Mouse (Mus musculus): ENCODE results near the gene A930033H14Rik. TPM values are rescaled to one million over a fixed set of nuclear protein-coding genes. Genes with fewer than 3 reads are reported as not detected.

The A930033H14Rik gene
- polyA plus RNA-seq, 1 experiment from 2014 or later: 1.4 TPM

- WGBS: 88% methylated on average over 5 of the region's 5 CpGs
- ATAC-seq (ENCODE audit: low FRiP score): no peak
- Histone ChIP-seq H3K4me1 (peaks cover 22% of the 10 kb centered on the region), H3K9ac (replicated peaks) (no peak overlapping the region), H3K36me3 (no peaks in the 10 kb centered on the region), H3K27ac (replicated peaks) (no peak overlapping the region), H3K27me3 (replicated peaks) (no peaks in the 10 kb centered on the region), H3K4me3 (replicated peaks) (no peak overlapping the region), H3K4me2 (no peak overlapping the region), H3K9me3 (replicated peaks) (no peaks in the 10 kb centered on the region)
Measured at GRCm38 (mm10) chr10:69210659-69211058, 2.2 kb downstream of the A930033H14Rik start.

DNA sequence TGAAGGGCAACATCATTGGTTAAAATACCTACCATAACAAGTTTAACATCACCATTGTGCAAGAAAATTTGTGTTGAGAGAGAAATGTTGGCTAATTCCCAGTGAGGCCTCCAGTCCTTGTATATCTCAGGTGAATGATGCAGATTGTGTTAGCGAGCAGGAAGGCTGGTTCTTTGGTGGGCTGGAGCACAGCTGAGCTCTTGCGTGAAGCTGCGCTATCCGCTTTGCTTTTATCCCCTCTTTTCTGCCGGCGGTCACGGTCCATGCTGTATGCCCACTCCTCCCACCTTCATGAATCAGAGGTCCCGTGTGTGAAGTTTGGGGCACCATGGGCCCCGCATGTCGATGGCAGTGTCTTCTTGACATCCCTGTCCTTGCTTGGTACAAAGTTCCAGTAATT lies 2.9 kb downstream of the A930033H14Rik start:
- Histone ChIP-seq H3K4me1 (peaks cover 22% of the 10 kb centered on the region), H3K27ac (replicated peaks) (no peak overlapping the region), H3K36me3 (no peaks in the 10 kb centered on the region), H3K4me2 (no peak overlapping the region), H3K9me3 (replicated peaks) (no peaks in the 10 kb centered on the region), H3K4me3 (replicated peaks) (no peak overlapping the region), H3K9ac (replicated peaks) (no peak overlapping the region), H3K27me3 (replicated peaks) (no peaks in the 10 kb centered on the region)
- ATAC-seq (ENCODE audit: low FRiP score): no peak
- 90% methylated on average over 10 of the region's 10 CpGs for WGBS

GRCm38 (mm10) chr10:69208705-69209104 lies 4.2 kb downstream of the A930033H14Rik start:
- no peak overlapping the region for H3K4me2 ChIP-seq
- H3K36me3 ChIP-seq: no peaks in the 10 kb centered on the region
- no peaks in the 10 kb centered on the region for H3K27me3 ChIP-seq (replicated peaks)
- WGBS: 97% methylated on average over 3 of the region's 3 CpGs
- no peak for ATAC-seq (ENCODE audit: low FRiP score)
- H3K9ac ChIP-seq (replicated peaks): no peak overlapping the region
- H3K4me3 ChIP-seq (replicated peaks): no peak overlapping the region
- no peaks in the 10 kb centered on the region for H3K9me3 ChIP-seq (replicated peaks)
- no peak overlapping the region for H3K27ac ChIP-seq (replicated peaks)
- peaks cover 13% of the 10 kb centered on the region for H3K4me1 ChIP-seq

GRCm38 (mm10) chr10:69207981-69208630 lies 4.8 kb downstream of the A930033H14Rik start:
- ATAC-seq (ENCODE audit: low FRiP score): no peak
- WGBS: 83% methylated on average over 15 of the region's 15 CpGs
- H3K4me2 ChIP-seq: no peak overlapping the region
- no peaks in the 10 kb centered on the region for H3K9me3 ChIP-seq (replicated peaks)
- peaks cover 12% of the 10 kb centered on the region for H3K4me1 ChIP-seq
- no peak overlapping the region for H3K27ac ChIP-seq (replicated peaks)
- no peaks in the 10 kb centered on the region for H3K36me3 ChIP-seq
- no peaks in the 10 kb centered on the region for H3K27me3 ChIP-seq (replicated peaks)
- H3K4me3 ChIP-seq (replicated peaks): no peak overlapping the region
- no peak overlapping the region for H3K9ac ChIP-seq (replicated peaks)

DNA sequence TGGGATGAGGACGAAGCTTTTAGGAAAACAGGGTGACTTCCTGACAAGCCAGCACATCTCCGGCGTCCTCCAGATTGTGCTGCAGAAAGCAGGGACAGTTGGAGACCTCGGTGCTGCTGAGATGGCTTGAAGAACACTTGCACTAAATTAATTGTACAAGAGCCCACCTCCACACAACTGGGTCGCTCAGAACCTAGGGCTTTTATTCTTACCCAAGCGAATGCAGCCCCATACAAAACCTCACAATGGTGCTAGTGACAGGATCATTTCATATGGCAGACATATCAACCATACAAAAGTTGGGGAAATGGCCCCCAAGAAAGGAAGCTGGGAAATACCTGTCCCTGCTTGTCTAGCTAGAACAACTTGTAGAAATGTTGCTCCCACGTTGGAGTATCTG lies 5.4 kb downstream of the A930033H14Rik start:
- H3K27ac ChIP-seq (replicated peaks): no peak overlapping the region
- H3K36me3 ChIP-seq: no peaks in the 10 kb centered on the region
- no peaks in the 10 kb centered on the region for H3K9me3 ChIP-seq (replicated peaks)
- H3K4me1 ChIP-seq: peaks cover 12% of the 10 kb centered on the region
- H3K9ac ChIP-seq (replicated peaks): no peak overlapping the region
- no peak overlapping the region for H3K4me3 ChIP-seq (replicated peaks)
- WGBS: 86% methylated on average over 7 of the region's 7 CpGs
- H3K4me2 ChIP-seq: no peak overlapping the region
- H3K27me3 ChIP-seq (replicated peaks): no peaks in the 10 kb centered on the region
- ATAC-seq (ENCODE audit: low FRiP score): no peak

DNA sequence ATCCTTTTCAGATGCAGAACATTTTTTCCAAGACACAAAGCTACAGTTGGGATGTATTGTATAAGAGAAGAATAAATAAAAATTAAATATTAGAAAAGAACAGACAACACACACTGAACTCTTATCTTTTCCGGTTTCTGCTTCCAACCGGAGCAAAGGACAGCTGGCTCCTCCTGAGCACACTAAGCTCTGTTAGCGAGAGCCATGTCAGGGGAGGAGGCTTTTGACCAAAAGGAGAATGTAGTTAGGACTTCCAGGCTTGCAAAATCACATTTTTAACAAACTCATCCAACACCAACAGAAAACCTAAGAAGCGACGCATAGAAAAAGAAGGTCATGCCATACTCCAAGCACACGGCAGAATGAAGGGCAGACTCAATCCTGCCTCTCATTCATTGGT lies 6.8 kb downstream of the A930033H14Rik start:
- Histone ChIP-seq H3K9ac (replicated peaks) (no peak overlapping the region), H3K4me1 (0 out of 2 replicates have a peak, but pooled peaks cover under 1% of the 10 kb centered on the region), H3K27me3 (replicated peaks) (no peaks in the 10 kb centered on the region), H3K27ac (replicated peaks) (no peak overlapping the region), H3K4me2 (no peak overlapping the region), H3K9me3 (replicated peaks) (no peaks in the 10 kb centered on the region), H3K36me3 (no peaks in the 10 kb centered on the region), H3K4me3 (replicated peaks) (no peak overlapping the region)
- ATAC-seq (ENCODE audit: low FRiP score): no peak
- 92% methylated on average over 6 of the region's 6 CpGs for WGBS

DNA sequence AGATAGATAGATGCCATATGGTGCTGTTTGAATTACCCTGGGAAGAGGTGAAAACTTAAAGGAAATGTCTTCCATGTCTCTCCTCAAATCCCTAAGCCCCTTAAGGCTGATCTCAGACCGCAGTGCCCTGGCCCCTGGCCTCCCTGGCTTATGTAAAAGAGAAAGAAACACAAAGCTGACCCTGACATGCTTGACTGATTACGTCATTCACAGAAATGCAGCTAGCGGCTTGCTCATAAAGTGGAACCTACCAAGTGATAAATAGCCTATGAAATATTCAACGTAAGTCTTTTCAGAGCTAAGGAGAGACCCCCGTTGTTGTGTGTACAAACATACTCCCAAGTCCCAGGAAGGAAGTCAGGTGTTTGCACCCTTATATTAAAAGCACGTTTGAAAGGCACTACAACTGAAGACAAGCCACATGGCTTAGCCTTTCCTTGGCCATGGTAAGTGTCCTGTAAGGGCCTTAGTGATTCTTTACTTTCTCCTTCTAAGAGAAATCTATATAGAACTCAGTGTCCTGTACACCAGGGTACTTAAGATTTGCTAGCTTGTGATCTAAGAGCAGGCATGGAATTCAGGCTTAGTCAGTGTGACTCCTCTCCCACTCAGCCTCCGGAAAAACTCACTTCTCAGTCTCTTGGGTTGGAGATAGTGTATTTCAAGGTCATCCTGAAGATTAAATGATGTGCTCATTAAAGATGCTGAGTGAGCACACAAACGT lies 8.1 kb downstream of the A930033H14Rik start:
- no peak overlapping the region for H3K4me3 ChIP-seq (replicated peaks)
- H3K4me1 ChIP-seq: no peaks in the 10 kb centered on the region
- no peak overlapping the region for H3K27ac ChIP-seq (replicated peaks)
- H3K9ac ChIP-seq (replicated peaks): no peak overlapping the region
- no peak for ATAC-seq (ENCODE audit: low FRiP score)
- no peaks in the 10 kb centered on the region for H3K36me3 ChIP-seq
- 46% methylated on average over 8 of the region's 8 CpGs for WGBS
- H3K27me3 ChIP-seq (replicated peaks): no peaks in the 10 kb centered on the region
- no peaks in the 10 kb centered on the region for H3K9me3 ChIP-seq (replicated peaks)
- no peak overlapping the region for H3K4me2 ChIP-seq

- no peak for ATAC-seq (ENCODE audit: low FRiP score)
- Histone ChIP-seq H3K27me3 (replicated peaks) (no peaks in the 10 kb centered on the region), H3K36me3 (no peaks in the 10 kb centered on the region), H3K9me3 (replicated peaks) (no peaks in the 10 kb centered on the region), H3K9ac (replicated peaks) (no peak overlapping the region), H3K4me3 (replicated peaks) (no peak overlapping the region), H3K4me1 (no peaks in the 10 kb centered on the region), H3K4me2 (no peak overlapping the region), H3K27ac (replicated peaks) (no peak overlapping the region)
- WGBS: 93% methylated on average over 10 of the region's 10 CpGs
Measured at GRCm38 (mm10) chr10:69193721-69194120, 19.2 kb downstream of the A930033H14Rik start.

GRCm38 (mm10) chr10:69192266-69192665 lies 20.6 kb downstream of the A930033H14Rik start:
- H3K4me1 ChIP-seq: no peaks in the 10 kb centered on the region
- no peak overlapping the region for H3K4me2 ChIP-seq
- no peak overlapping the region for H3K27ac ChIP-seq (replicated peaks)
- no peak overlapping the region for H3K9ac ChIP-seq (replicated peaks)
- H3K27me3 ChIP-seq (replicated peaks): no peaks in the 10 kb centered on the region
- no peak for ATAC-seq (ENCODE audit: low FRiP score)
- no peaks in the 10 kb centered on the region for H3K9me3 ChIP-seq (replicated peaks)
- H3K36me3 ChIP-seq: no peaks in the 10 kb centered on the region
- 88% methylated on average over 5 of the region's 5 CpGs for WGBS
- H3K4me3 ChIP-seq (replicated peaks): no peak overlapping the region

DNA sequence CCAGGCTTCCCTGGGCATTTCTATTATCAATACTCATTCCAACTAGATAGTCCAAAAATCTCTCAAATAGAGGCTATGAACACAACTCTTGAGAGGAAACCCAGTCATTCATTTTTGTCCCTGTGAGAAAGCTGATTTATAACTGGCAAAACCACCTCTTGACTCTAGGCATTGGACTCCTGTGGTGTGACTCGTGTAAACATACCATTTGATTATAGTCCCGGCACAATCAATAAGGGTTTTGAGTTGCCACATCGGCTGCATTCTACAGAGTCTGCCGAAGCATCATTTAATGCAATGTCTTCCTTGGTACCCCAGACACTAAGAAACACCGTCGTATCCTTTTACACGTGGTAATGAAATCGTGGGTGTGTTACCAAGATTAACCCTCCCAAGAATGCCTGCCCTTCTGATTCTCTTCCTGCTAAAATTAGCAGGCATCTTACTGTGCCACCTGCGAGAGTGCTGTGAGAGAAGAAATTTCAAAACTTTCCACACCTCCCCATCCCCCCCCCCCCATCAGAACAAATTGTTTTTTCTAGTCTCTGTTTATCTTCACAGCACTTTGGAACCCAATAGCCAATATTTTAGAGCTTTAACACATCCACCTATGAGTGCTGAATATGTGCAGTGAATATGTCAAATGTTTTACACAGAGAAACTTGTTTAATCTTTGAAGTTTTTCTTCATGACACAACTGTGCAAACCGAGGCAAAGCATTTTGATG lies 22.3 kb downstream of the A930033H14Rik start:
- no peak for ATAC-seq (ENCODE audit: low FRiP score)
- WGBS: 86% methylated on average over 10 of the region's 10 CpGs
- H3K4me3 ChIP-seq (replicated peaks): no peak overlapping the region
- H3K27ac ChIP-seq (replicated peaks): no peak overlapping the region
- H3K4me1 ChIP-seq: no peaks in the 10 kb centered on the region
- no peak overlapping the region for H3K4me2 ChIP-seq
- H3K9me3 ChIP-seq (replicated peaks): no peaks in the 10 kb centered on the region
- H3K36me3 ChIP-seq: no peaks in the 10 kb centered on the region
- H3K27me3 ChIP-seq (replicated peaks): no peaks in the 10 kb centered on the region
- H3K9ac ChIP-seq (replicated peaks): no peak overlapping the region

DNA sequence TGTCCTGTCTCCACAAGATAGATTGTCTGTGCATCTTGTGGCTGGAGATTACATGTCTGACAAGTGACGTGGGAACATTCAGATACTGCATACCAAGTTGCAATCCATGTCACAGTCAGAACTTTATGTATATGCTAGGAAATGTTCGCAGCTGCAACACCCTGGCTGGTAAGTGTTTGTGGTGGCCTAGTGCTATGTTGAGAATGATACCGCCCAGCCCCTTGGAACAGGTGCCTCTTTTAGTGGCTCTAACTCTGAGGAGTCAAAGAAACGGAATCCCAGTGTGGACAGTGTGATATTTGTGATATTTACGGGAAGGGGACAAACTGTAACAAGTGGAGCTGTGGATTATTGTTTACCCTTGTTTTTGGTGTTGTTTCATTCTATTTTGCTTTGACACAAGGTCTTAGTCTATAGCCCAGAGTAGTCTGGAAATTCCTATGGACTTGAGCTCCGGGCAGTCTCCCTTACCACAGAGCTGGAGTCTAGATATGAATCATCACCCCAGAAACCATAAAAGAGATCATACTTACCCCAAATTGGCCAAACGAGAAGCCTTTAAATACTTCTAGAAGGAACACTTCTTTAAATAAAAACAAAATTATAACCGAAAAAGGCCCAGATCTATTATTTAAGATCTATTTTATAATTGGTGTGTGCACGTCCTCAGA lies 25.0 kb downstream of the A930033H14Rik start:
- no peaks in the 10 kb centered on the region for H3K36me3 ChIP-seq
- H3K4me1 ChIP-seq: no peaks in the 10 kb centered on the region
- no peak overlapping the region for H3K4me2 ChIP-seq
- H3K9me3 ChIP-seq (replicated peaks): no peaks in the 10 kb centered on the region
- no peaks in the 10 kb centered on the region for H3K27me3 ChIP-seq (replicated peaks)
- H3K4me3 ChIP-seq (replicated peaks): no peak overlapping the region
- H3K9ac ChIP-seq (replicated peaks): no peak overlapping the region
- WGBS: 87% methylated on average over 9 of the region's 9 CpGs
- H3K27ac ChIP-seq (replicated peaks): no peak overlapping the region
- no peak for ATAC-seq (ENCODE audit: low FRiP score)
